Mouse (Mus musculus) megakaryocyte progenitor cell, adult 5-6 weeks (primary cell): Measurements from ENCODE around the gene Tbc1d1. TPM values are rescaled to one million over a fixed set of nuclear protein-coding genes. Genes with fewer than 3 reads are reported as not detected.
A peak's percentile ranks its signal among the peaks of the same experiment; 100 is the strongest.

ENCODE experiments used
- ATAC-seq: replicated peaks from 2 replicates; pipeline ENCODE4 v1.8.0; 2016; ENCODE audit warnings: mild to moderate bottlenecking, moderate TSS enrichment, inconsistent platforms; ENCODE audit not compliant: poor library complexity
- total RNA-seq, 2 experiments: library from RNA; stranded (forward) in 1 of 2; stranded (reverse) in 1 of 2; fragments of 157-497, 149-512 nt in 1 of 2; fragments of 200-1000 nt in 1 of 2; gene quantifications; 2 replicates each; pipeline versions ENCODE4 v1.2.3 to v1.2.4; 2015 to 2017

The Tbc1d1 gene
- total RNA-seq, 2 experiments from 2014 or later = 16.7 to 31.7 TPM

GRCm38 (mm10) chr5:64202306-64202705, 46.2 kb downstream of the Tbc1d1 start:
- peak; percentile 85 for ATAC-seq

DNA sequence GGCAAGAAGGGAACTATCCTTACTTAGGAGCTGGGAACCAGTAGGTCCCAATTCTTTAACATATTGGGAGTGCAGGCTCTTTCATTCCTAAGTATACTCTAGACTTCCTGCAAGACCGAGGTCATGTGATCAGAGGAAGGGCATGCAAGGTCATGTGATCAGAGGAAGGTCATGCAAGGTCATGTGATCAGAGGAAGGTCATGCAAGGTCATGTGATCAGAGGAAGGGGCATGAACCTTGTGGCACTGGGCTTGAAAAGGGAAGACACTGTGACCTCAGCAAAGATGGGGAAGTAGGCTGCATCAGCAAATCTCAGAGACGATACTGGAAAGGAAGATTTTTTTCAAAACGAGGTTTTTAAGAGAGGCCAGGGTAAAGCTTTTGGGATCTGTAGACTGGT, 49.5 kb downstream of the Tbc1d1 start:
- peak; percentile 72 for ATAC-seq

- ATAC-seq = no peak
Observed at GRCm38 (mm10) chr5:64206431-64206830, 50.3 kb downstream of the Tbc1d1 start.

DNA sequence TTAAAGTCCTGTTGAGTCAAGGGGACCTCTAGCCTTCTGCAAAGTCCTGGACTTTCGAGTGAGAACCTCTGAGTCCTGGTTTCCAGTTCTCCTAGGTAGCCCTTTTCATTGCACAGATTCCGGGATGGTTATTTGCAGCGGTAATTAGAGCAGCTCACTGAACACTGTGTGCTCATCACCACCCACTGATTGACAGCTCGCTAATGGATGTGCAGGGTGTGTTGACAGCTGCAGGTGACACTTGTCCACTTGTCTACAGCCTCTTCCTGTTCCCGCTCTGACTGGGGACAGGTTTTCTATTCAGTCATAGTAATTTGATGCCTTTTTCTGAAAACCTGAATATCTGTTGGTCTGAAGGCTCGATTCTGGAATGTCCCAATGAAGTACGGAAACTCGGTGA, 50.8 kb downstream of the Tbc1d1 start:
- no peak for ATAC-seq

DNA sequence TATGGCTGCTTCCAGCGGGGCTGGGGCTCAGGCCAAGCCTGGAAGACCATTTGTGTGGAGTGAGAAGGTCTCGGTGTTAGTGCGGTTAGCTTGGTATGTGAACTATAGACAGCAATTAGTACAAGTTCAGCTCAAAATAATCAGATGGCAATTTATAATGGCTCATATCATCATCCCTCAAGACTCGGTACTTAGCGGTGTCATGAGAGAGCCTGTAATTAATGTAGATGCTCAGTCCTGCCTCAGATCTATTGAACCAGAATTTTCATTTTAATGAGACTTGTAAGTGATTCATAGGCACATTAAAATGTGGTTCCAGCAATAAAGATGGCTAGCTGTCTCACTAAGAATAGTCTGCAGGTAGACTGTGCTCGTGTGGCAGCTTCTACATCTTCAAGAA, 51.7 kb downstream of the Tbc1d1 start:
- ATAC-seq = no peak

DNA sequence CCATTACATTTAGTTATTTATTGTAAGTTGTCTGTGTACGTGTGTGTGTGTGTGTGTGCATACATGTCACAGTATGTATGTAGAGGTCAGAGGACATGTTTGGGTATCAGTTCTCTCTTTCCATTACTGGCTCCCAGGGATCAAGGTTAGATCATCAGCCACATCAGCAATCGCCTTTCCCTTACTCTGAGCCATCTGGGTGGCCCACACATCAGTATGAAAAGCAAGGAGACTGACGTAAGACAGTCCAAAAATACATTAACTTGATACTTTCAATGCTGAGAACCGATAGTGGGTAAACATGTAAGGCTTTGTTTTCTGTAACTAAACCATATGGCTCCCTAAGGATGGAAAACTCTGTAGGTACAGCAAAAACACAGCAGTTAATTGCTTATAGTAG, 54.7 kb downstream of the Tbc1d1 start:
- ATAC-seq = no peak

- ATAC-seq = peak; percentile 78
Observed at GRCm38 (mm10) chr5:64211284-64211683, 55.2 kb downstream of the Tbc1d1 start.

GRCm38 (mm10) chr5:64212206-64212605, 56.1 kb downstream of the Tbc1d1 start:
- no peak for ATAC-seq

DNA sequence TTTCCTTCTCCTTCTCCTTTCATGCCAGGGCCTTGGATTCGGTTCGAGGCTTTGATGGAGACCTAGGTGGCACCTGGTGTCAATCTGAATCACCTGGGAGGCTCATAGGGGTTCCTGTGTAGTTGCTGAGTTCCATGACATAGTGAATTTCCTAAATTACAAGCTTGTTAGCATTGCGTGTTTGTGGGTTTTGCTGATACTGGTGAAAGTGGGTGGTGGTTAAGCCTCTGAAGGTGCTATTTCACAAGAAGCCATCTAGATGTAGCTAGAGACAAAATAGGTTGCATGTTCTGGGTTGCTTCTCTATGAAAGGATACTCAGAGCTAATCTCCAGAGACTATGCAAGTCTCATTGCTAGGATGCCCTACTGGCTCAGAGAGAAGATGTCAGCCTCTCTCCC, 56.5 kb downstream of the Tbc1d1 start:
- peak; percentile 69 for ATAC-seq

DNA sequence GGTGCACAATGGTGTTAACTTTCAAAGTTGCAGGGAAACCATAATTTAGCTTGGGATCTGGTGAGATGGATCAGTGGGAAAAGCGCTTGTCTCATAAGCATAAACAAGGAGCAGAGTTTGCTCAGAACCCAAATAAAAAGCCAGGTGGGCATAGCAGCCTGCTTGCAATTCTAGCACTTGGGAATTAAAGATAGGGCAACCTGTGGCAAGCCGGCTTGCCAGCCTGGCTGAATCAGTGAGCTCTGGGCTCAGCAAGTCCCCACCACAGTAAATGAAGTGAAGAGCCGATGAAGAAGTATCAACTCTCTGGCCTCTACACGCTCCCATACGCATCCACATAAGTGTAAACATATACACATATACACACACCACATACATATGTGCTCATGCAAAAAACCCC, 59.7 kb downstream of the Tbc1d1 start:
- no peak for ATAC-seq

GRCm38 (mm10) chr5:64216326-64216725, 60.2 kb downstream of the Tbc1d1 start:
- no peak for ATAC-seq

DNA sequence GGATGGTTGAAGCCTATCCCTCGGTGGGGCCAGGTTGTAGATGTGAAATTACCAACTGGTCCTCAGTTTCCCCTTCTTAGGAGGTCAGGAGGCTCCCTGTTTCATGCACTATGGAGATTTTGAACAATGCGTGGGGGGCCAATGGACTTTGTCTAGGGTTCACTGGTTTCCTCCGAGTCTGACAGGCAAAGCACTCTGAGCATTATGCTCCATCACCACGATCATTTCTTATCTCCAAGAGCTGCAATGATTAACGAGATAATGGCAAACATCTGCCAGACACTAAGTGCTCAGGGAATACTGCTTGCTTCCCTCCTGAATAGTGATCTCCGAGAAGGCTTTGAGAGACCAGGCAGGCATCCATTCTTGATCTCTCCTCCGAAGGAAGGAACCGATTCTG, 61.2 kb downstream of the Tbc1d1 start:
- no peak for ATAC-seq

DNA sequence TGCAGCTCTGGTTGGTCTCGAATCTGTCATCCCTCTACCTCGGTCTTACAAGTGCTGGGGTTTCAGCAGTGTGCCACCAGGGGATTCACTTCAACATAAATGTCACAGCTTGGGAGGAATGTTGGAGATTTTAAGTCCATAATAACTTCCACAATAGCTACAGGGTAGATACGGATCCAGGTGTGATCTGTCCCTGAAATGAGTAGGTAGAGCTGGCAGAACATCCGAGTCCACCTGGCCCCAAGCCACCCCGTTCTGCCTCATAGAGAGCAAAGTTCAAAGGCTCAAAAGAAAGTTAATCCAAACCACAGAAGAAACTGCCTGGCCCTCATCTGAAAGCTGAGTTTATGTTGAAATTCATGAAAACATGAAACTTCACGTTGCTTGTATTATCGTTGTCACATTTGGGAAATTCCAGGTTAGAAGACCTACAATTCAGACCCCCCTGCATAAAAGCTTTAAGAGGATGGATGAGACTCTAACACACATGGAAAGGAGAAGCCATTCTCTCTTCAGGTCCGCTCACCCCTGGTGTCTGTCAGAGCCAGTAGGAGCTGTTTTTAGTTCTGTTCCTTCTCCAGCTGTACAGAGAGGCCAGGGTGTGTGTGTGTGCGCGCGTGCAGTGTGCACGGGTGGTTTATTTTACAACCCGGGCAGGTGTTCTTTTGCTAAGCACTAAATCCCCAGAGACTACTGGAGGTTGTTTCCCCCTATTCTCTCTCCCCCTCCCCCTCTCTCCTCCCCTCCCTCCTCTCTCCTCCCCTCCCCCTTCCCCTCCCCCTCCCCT, 61.9 kb downstream of the Tbc1d1 start:
- ATAC-seq = no peak

- ATAC-seq = no peak
Observed at GRCm38 (mm10) chr5:64218603-64218999, 62.5 kb downstream of the Tbc1d1 start.

GRCm38 (mm10) chr5:64220776-64221175, 64.7 kb downstream of the Tbc1d1 start:
- ATAC-seq = no peak

DNA sequence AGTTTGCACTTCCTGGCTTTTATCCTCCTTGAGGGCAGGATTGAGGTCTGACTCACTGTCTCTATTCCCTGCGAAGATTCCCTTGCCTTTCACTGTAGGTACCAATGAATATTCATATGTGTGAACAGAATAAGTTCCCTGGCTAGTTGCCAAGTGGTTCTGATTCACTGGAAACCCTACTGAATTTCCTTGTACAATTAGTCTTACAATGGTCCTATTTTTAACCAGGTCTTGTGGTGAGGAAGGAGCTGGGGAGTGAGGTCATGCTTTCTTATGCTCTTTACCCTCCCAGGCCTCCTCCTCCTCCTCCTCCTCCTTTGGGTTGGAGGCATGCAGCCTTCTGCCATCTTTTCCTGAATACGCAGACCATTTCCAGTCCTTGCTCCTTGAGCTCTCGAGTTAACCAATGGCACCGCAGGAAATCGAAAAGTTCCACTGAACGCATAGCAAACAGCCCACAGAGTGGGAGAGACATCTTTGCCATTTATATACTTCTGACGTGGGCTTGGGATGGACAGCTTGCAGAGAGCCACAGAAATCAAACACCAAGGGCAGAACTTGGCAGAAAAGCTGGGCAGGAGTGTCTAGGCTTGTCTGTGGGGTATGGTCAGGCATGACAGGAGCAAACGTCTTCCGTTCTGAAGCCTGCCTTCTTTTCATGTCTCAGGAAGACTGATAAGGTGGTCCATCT, 68.8 kb downstream of the Tbc1d1 start:
- no peak for ATAC-seq

GRCm38 (mm10) chr5:64228252-64228651, 72.1 kb downstream of the Tbc1d1 start:
- no peak for ATAC-seq

- no peak for ATAC-seq
Observed at GRCm38 (mm10) chr5:64229336-64229866, 73.3 kb downstream of the Tbc1d1 start.

DNA sequence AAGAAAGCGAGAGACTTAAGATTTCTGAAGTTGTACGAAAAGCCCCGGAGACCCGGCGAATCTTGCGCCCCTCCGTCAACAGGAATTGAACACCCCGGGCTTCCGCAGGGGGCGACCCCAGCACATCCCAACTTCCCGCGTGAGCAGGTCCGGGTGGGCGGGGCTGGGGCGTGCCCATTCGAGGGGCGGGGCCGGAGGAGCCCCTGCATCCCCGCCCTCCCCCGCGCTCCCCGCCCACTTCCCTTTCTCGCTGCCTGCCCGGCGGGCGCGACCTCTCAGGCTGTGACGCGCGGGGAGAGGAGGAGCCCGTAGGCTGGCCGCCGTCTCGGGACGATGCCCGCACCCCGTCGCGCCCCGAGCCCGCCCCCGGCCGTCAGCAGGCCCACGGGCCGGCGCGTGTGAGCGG, 74.0 kb downstream of the Tbc1d1 start:
- peak; percentile 95 for ATAC-seq

- peak; percentile 14 for ATAC-seq
Observed at GRCm38 (mm10) chr5:64230507-64231041, 74.5 kb downstream of the Tbc1d1 start.

DNA sequence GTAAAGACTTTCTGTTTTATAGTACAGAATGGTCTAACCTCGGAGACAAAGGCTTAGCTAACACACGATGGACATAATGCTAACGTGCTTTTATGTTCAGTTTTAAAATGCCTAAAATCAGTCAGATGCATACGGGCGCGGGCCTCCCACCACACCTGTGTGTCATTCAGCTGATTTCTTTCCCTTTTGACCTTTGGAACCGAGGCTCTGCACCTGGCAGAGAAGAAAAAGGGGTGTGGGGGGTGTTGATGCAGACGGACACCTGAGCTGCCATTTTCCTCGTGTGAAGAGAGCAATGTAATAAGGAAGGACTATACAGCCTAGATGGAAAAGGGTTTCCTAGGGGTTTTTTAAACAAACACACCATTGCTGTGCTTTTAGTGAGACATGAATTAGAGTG, 76.8 kb downstream of the Tbc1d1 start:
- no peak for ATAC-seq
